Mouse (Mus musculus) CH12.LX (cell line): Measurements from ENCODE around the gene Adnp. TPM values are rescaled to one million over a fixed set of nuclear protein-coding genes. Genes with fewer than 3 reads are reported as not detected.

Experiments
- DNase-seq: peaks from one replicate; pipeline ENCODE4 v3.0.0-alpha.2; 2013; ENCODE audit errors: extremely low read depth
- H3K27ac ChIP-seq: 2 replicates; pipeline ENCODE4 v1.5.1; 2012; ENCODE audit warnings: low read depth, mild to moderate bottlenecking, control low read depth, moderate library complexity; ENCODE audit not compliant: insufficient read depth
- H3K27me3 ChIP-seq: replicated peaks from 2 replicates; pipeline ENCODE3; 2012; ENCODE audit warnings: inconsistent platforms
- H3K36me3 ChIP-seq, 2 experiments: replicated peaks in 1 of 2; 2 replicates each; pipeline versions ENCODE3 to v1.6.1; 2012; ENCODE audit warnings: inconsistent platforms in 1 of 2, low read length in 1 of 2, mild to moderate bottlenecking in 1 of 2, mixed read lengths in 1 of 2, moderate library complexity in 1 of 2; ENCODE audit not compliant: control insufficient read depth in 1 of 2, insufficient read depth in 1 of 2
- H3K4me1 ChIP-seq, 2 experiments: 2 replicates each; pipeline ENCODE4 v1.6.1; 2012; ENCODE audit warnings: inconsistent platforms in 1 of 2, moderate library complexity in 1 of 2; ENCODE audit not compliant: insufficient read depth in 2 of 2, control insufficient read depth in 1 of 2
- H3K4me2 ChIP-seq: 2 replicates; pipeline ENCODE4 v1.6.1; 2012; ENCODE audit warnings: low read depth, mild to moderate bottlenecking, control low read depth; ENCODE audit not compliant: poor library complexity, insufficient read depth, severe bottlenecking
- H3K4me3 ChIP-seq, 3 experiments: fragments of 150-350 bp in 1 of 3; sonication (generic) in 1 of 3; replicated peaks in 1 of 3; 2 replicates each; pipeline versions ENCODE3 to v1.5.1; 2011 to 2012; ENCODE audit warnings: low read depth in 2 of 3, low read length in 2 of 3, mild to moderate bottlenecking in 2 of 3, moderate library complexity in 2 of 3, control low read depth in 1 of 3, improper control_type of control experiment in 1 of 3, inconsistent platforms in 1 of 3, mixed read lengths in 1 of 3; ENCODE audit not compliant: poor library complexity in 1 of 3
- H3K79me2 ChIP-seq: replicated peaks from 2 replicates; pipeline ENCODE4 v1.6.1; 2012; ENCODE audit warnings: mild to moderate bottlenecking, moderate library complexity; ENCODE audit not compliant: control insufficient read depth, poor library complexity, insufficient read depth, severe bottlenecking; ENCODE audit errors: extremely low read depth
- H3K9ac ChIP-seq: 2 replicates; pipeline ENCODE4 v1.6.1; 2012; ENCODE audit warnings: low read depth, mild to moderate bottlenecking, control low read depth, moderate library complexity; ENCODE audit not compliant: insufficient read depth
- H3K9me3 ChIP-seq: replicated peaks from 2 replicates; pipeline ENCODE3; 2012; ENCODE audit warnings: low read length, inconsistent platforms, mixed read lengths
- E2F4 ChIP-seq: IDR thresholded peaks from 2 replicates; pipeline ENCODE4 v1.6.1; 2011; ENCODE audit warnings: low read depth, low read length, improper control_type of control experiment; ENCODE audit not compliant: insufficient replicate concordance
- ELF1 ChIP-seq: IDR thresholded peaks from 2 replicates; pipeline ENCODE4 v1.6.1; 2014; ENCODE audit warnings: low read depth, mild to moderate bottlenecking, inconsistent platforms, low read length, improper control_type of control experiment
- EP300 ChIP-seq: IDR thresholded peaks from 2 replicates; pipeline ENCODE4 v1.6.1; 2011; ENCODE audit warnings: low read length, improper control_type of control experiment
- JUN ChIP-seq: IDR thresholded peaks from 2 replicates; pipeline ENCODE4 v1.6.1; 2011; ENCODE audit warnings: low read depth, mild to moderate bottlenecking, low read length, improper control_type of control experiment, moderate library complexity; ENCODE audit not compliant: insufficient read depth
- MAX ChIP-seq: IDR thresholded peaks from 2 replicates; pipeline ENCODE4 v1.6.1; 2011; ENCODE audit warnings: low read length, improper control_type of control experiment
- MXI1 ChIP-seq: IDR thresholded peaks from 2 replicates; pipeline ENCODE4 v1.6.1; 2011; ENCODE audit warnings: mild to moderate bottlenecking, low read depth, low read length, improper control_type of control experiment
- MYC ChIP-seq: IDR thresholded peaks from 2 replicates; pipeline ENCODE4 v1.6.1; 2011; ENCODE audit warnings: low read depth, mild to moderate bottlenecking, improper control_type of control experiment, low read length
- NELFE ChIP-seq: IDR thresholded peaks from 2 replicates; pipeline ENCODE4 v1.6.1; 2011; ENCODE audit warnings: low read depth, low read length, improper control_type of control experiment
- POLR2A ChIP-seq: IDR thresholded peaks from 2 replicates; pipeline ENCODE4 v1.6.1; 2011; ENCODE audit warnings: low read depth, mild to moderate bottlenecking, improper control_type of control experiment, low read length
- RCOR1 ChIP-seq: conservative IDR thresholded peaks from 2 replicates; pipeline ENCODE4 v1.6.1; 2012; ENCODE audit warnings: low read depth, mild to moderate bottlenecking, inconsistent platforms, low read length, improper control_type of control experiment
- SMC3 ChIP-seq: IDR thresholded peaks from 2 replicates; pipeline ENCODE4 v1.6.1; 2011; ENCODE audit warnings: low read depth, low read length, improper control_type of control experiment
- TCF12 ChIP-seq: IDR thresholded peaks from 2 replicates; pipeline ENCODE4 v1.6.1; 2014; ENCODE audit warnings: low read depth, mild to moderate bottlenecking, inconsistent platforms, low read length, improper control_type of control experiment
- USF1 ChIP-seq: IDR thresholded peaks from 2 replicates; pipeline ENCODE4 v1.6.1; 2014; ENCODE audit warnings: low read depth, mild to moderate bottlenecking, inconsistent platforms, low read length, improper control_type of control experiment
- USF2 ChIP-seq: conservative IDR thresholded peaks from 2 replicates; pipeline ENCODE4 v1.6.1; 2011; ENCODE audit warnings: low read depth, low read length, improper control_type of control experiment
- ZC3H11A ChIP-seq: IDR thresholded peaks from 2 replicates; pipeline ENCODE4 v1.6.1; 2012; ENCODE audit warnings: low read depth, mild to moderate bottlenecking, inconsistent platforms, low read length, improper control_type of control experiment
- ZKSCAN1 ChIP-seq: IDR thresholded peaks from 2 replicates; pipeline ENCODE4 v1.6.1; 2012; ENCODE audit warnings: low read depth, inconsistent platforms, low read length, improper control_type of control experiment, borderline replicate concordance
- ZNF384 ChIP-seq: IDR thresholded peaks from 2 replicates; pipeline ENCODE4 v1.6.1; 2012; ENCODE audit warnings: low read depth, low read length, improper control_type of control experiment, inconsistent platforms
- dilution Hi-C: fragments of 300-500 bp; cut with MboI; formaldehyde crosslinking; loops from 2 replicates; pipeline ENCODE4 v1.14.3; 2020; ENCODE audit warnings: low sequenced_read_pairs; ENCODE audit not compliant: extremely low pct_unique_long_range_greater_than_20kb, extremely low pct_ligation_motif_present
- in situ Hi-C: fragments of 300-500 bp; cut with MboI; formaldehyde crosslinking; loops from 3 replicates; pipeline ENCODE4 v1.14.3; 2019; ENCODE audit warnings: low sequenced_read_pairs, low pct_ligation_motif_present, low pct_unique_long_range_greater_than_20kb, mixed read lengths
- polyA plus RNA-seq: library from polyadenylated mRNA; unstranded; fragments of >175 nt; gene quantifications from 2 replicates; pipeline ENCODE4 v1.2.1, GENCODE M21; 2012; ENCODE audit warnings: low read depth; ENCODE audit not compliant: insufficient read length
- total RNA-seq, 2 experiments: library from RNA; depleted of rRNA; stranded (reverse); fragments of 300-350 nt in 1 of 2; fragments of >200 nt in 1 of 2; gene quantifications; 2 replicates each; pipeline ENCODE4 v1.2.3; 2012 to 2014

The Adnp gene
- total and polyA plus RNA-seq, 3 experiments = 1.3 to 12.9 (median 3.3) TPM

DNA sequence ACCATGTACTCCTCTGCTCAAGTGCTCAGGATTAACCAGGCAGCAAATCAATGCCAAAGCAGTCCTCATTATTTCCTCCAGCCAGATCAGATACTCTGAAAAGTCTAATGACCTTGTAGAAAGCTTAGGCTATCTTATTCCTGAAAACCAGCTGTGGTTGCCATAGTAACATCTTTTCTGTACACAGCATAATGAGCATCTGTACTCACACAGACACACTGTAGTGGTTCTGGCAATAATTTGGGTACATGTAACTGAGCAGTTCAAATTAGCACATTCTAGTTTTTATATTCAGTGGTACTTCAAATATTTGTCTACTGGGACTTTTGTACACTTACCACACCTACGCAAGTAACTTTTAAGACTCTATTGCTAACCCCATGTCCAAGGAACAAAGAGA lies 8.5 kb downstream of the Adnp start:
- H3K4me3 ChIP-seq = no peak overlapping the region
- no peak overlapping the region; the same call in 1 of the 2 replicates for H3K9ac ChIP-seq
- in situ Hi-C loops (no loop called here), dilution Hi-C loops (no loop called here)
- DNase-seq = no peak
- H3K4me1 ChIP-seq = peaks cover 19 to 70% of the 10 kb centered on the region in 2 experiments
- peaks cover 96% of the 10 kb centered on the region for H3K79me2 ChIP-seq
- H3K27me3 ChIP-seq = no peaks in the 10 kb centered on the region
- H3K4me2 ChIP-seq = no peak overlapping the region; the same call in 1 of the 2 replicates
- peaks cover 2% of the 10 kb centered on the region for H3K9me3 ChIP-seq
- peaks cover 40 to 86% of the 10 kb centered on the region in 2 experiments for H3K36me3 ChIP-seq
- no peak overlapping the region for H3K27ac ChIP-seq
- TF ChIP-seq TCF12 (no peak), ZC3H11A (no peak), MAX (no peak), ZKSCAN1 (no peak), MYC (no peak), EP300 (no peak), POLR2A (no peak), MXI1 (no peak), SMC3 (no peak), NELFE (no peak), USF2 (no peak), ELF1 (no peak)

DNA sequence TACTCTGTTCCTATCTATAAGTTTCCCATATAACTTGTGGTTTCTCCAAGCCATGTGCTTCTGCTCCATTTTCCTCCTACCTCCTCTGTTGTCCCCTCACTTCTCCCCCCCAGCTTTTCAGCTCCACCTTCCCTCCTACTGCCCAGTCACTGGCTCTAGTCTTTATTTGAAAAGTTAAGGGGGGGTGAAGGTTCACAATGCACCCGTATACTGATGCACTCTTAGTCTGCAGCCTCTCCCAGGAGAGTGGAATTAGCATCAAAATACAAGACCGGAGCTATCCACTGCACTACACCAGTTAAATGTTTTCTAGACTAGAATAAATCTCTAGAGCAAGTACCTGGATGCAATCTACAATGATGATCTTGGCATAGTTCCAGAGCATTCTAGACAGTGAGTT lies 11.2 kb downstream of the Adnp start:
- Histone ChIP-seq H3K9ac (no peak overlapping the region), H3K27ac (no peak overlapping the region), H3K4me2 (no peak overlapping the region), H3K79me2 (peaks cover 100% of the 10 kb centered on the region), H3K4me1 (peaks cover 19 to 76% of the 10 kb centered on the region in 2 experiments), H3K9me3 (no peaks in the 10 kb centered on the region), H3K27me3 (no peaks in the 10 kb centered on the region), H3K4me3 (no peak overlapping the region), H3K36me3 (peaks cover 52 to 94% of the 10 kb centered on the region in 2 experiments)
- no peak for DNase-seq
- dilution Hi-C loops = no loop called here
- TF ChIP-seq MYC (no peak), USF1 (no peak), MAX (no peak), ZNF384 (no peak), POLR2A (no peak), RCOR1 (no peak), E2F4 (no peak), JUN (no peak)
- in situ Hi-C loops = no loop called here
